Mouse (Mus musculus) embryonic fibroblast, embryonic 13.5 days (primary cell): ENCODE measurements around the gene Kcnip1. TPM values are rescaled to one million over a fixed set of nuclear protein-coding genes. Genes with fewer than 3 reads are reported as not detected.

Experiments
- H3K27ac ChIP-seq: 2 replicates; pipeline ENCODE4 v1.5.1; 2012; ENCODE audit warnings: low read length, control low read depth, inconsistent platforms; ENCODE audit not compliant: insufficient read depth
- H3K4me1 ChIP-seq: 2 replicates; pipeline ENCODE4 v1.6.1; 2011; ENCODE audit warnings: low read length; ENCODE audit not compliant: control insufficient read depth, insufficient read depth
- H3K4me3 ChIP-seq: 2 replicates; pipeline ENCODE4 v1.5.1; 2011; ENCODE audit warnings: mild to moderate bottlenecking, control low read depth, low read length; ENCODE audit not compliant: insufficient read depth
- CTCF ChIP-seq: IDR thresholded peaks from 2 replicates; pipeline ENCODE4 v1.5.1; 2011; ENCODE audit warnings: mild to moderate bottlenecking, control low read depth, low read length, moderate library complexity, borderline replicate concordance; ENCODE audit not compliant: insufficient read depth
- POLR2A ChIP-seq: IDR thresholded peaks from 2 replicates; pipeline ENCODE4 v1.6.1; 2011; ENCODE audit warnings: low read depth, mild to moderate bottlenecking, control low read depth, low read length, moderate library complexity
- polyA plus RNA-seq: library from polyadenylated mRNA; stranded (reverse); fragments of >200 nt; gene quantifications from 2 replicates; pipeline ENCODE4 v1.2.4, GENCODE M21; 2011; ENCODE audit warnings: low read depth; ENCODE audit not compliant: missing spikeins, insufficient read length

Kcnip1 gene
- polyA plus RNA-seq, 1 experiment = 2.7 TPM

GRCm38 (mm10) chr11:33824739-33825138 is 168.2 kb downstream of the Kcnip1 start:
- no peak overlapping the region for H3K4me3 ChIP-seq
- H3K4me1 ChIP-seq = 0 out of 2 replicates have a peak, but pooled peaks cover 4% of the 10 kb centered on the region
- H3K27ac ChIP-seq = no peak overlapping the region
- no peak for TF ChIP-seq POLR2A
- TF ChIP-seq CTCF = no peak

- no peak overlapping the region for H3K4me3 ChIP-seq
- H3K27ac ChIP-seq = no peak overlapping the region
- H3K4me1 ChIP-seq = 0 out of 2 replicates have a peak, but pooled peaks cover 4% of the 10 kb centered on the region
- no peak for TF ChIP-seq CTCF
- TF ChIP-seq POLR2A = no peak
Observed at GRCm38 (mm10) chr11:33821331-33821730, 171.6 kb downstream of the Kcnip1 start.

- 0 out of 2 replicates have a peak, but pooled peaks cover 4% of the 10 kb centered on the region for H3K4me1 ChIP-seq
- no peak overlapping the region for H3K4me3 ChIP-seq
- H3K27ac ChIP-seq = no peak overlapping the region
- TF ChIP-seq POLR2A = no peak
- no peak for TF ChIP-seq CTCF
Observed at GRCm38 (mm10) chr11:33820876-33821275, 172.1 kb downstream of the Kcnip1 start.

GRCm38 (mm10) chr11:33818861-33819503 is 174.0 kb downstream of the Kcnip1 start:
- TF ChIP-seq CTCF (no peak), POLR2A (no peak)

GRCm38 (mm10) chr11:33816020-33816419 is 176.9 kb downstream of the Kcnip1 start:
- no peak for TF ChIP-seq POLR2A
- no peak for TF ChIP-seq CTCF
- Histone ChIP-seq H3K27ac (no peak overlapping the region), H3K4me3 (no peak overlapping the region), H3K4me1 (no peaks in the 10 kb centered on the region)

More at GRCm38 (mm10) chr11:33818861-33819503, 174.0 kb downstream of the Kcnip1 start:
- Histone ChIP-seq H3K4me3 (no peak overlapping the region), H3K4me1 (no peaks in the 10 kb centered on the region), H3K27ac (no peak overlapping the region)

GRCm38 (mm10) chr11:33810105-33810504 is 182.8 kb downstream of the Kcnip1 start:
- H3K4me1 ChIP-seq = no peaks in the 10 kb centered on the region
- TF ChIP-seq CTCF = no peak
- no peak for TF ChIP-seq POLR2A
- no peak overlapping the region for H3K27ac ChIP-seq
- H3K4me3 ChIP-seq = no peak overlapping the region

- no peak overlapping the region for H3K27ac ChIP-seq
- no peak overlapping the region for H3K4me3 ChIP-seq
- TF ChIP-seq POLR2A (no peak), CTCF (no peak)
- no peaks in the 10 kb centered on the region for H3K4me1 ChIP-seq
Observed at GRCm38 (mm10) chr11:33803093-33803492, 189.9 kb downstream of the Kcnip1 start.

- Histone ChIP-seq H3K27ac (no peak overlapping the region), H3K4me3 (no peak overlapping the region), H3K4me1 (no peaks in the 10 kb centered on the region)
- TF ChIP-seq CTCF (no peak), POLR2A (no peak)
Observed at GRCm38 (mm10) chr11:33800436-33801088, 192.4 kb downstream of the Kcnip1 start.

- Histone ChIP-seq H3K4me1 (no peaks in the 10 kb centered on the region), H3K27ac (no peak overlapping the region), H3K4me3 (no peak overlapping the region)
- TF ChIP-seq POLR2A (no peak), CTCF (no peak)
Observed at GRCm38 (mm10) chr11:33799933-33800332, 193.0 kb downstream of the Kcnip1 start.

GRCm38 (mm10) chr11:33798094-33798648 is 194.8 kb downstream of the Kcnip1 start:
- TF ChIP-seq CTCF = no peak
- no peak for TF ChIP-seq POLR2A
- Histone ChIP-seq H3K4me3 (no peak overlapping the region), H3K27ac (no peak overlapping the region), H3K4me1 (no peaks in the 10 kb centered on the region)
